8 mouse cellular contexts compared by ENCODE assay signal in the genomic region with DNA sequence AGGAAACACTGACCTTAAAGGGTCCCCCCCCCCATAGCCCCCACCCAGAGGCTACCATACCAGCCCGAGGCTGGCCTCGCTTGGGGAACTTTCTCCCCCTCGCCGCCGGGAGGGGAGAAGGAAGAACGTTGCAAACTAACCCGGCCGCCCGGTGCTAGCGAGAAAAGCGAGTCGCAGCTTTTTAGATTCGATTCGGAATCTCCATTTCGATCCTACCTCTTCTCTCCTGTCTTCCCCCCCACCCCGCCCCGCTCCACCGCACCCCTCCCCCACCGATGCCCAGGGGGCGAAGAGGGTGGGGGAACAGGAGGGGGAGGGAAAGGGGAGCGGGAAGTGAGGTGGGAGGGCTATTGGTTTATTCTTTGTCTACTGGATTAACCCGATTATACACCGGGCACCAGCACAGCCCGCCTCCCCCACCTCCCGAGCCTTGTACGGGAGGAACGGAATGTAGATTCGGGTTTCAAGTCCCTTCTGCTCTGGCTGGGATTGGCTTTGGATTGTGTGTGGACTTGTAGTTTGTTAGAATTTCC. TPM values are rescaled to one million over a fixed set of nuclear protein-coding genes. Genes with fewer than 3 reads are reported as not detected.
DNase-seq lines count a peak whose midpoint lies in the region; ATAC-seq lines count a peak whose summit lies in the region.

No protein-coding gene starts in this region.

- H3K4me3 ChIP-seq in brown adipose tissue, adult 24 weeks (ENCODE audit: insufficient read depth, low read depth, low read length), result peak overlapping the region; percentile 70
- peak overlapping the region; percentile 67 for H3K4me3 ChIP-seq in forebrain, embryonic 15.5 days
- peak overlapping the region; percentile 58 for H3K4me3 ChIP-seq in liver, embryonic 15.5 days (replicated peaks)

- H3K4me1 ChIP-seq in brown adipose tissue, adult 24 weeks (ENCODE audit: control insufficient read depth, insufficient read depth, insufficient read length, low read length), result peaks cover 5% of the 10 kb centered on the region; the same call in 1 of the 2 replicates
- peaks cover 37% of the 10 kb centered on the region for H3K4me1 ChIP-seq in forebrain, embryonic 15.5 days
- H3K4me1 ChIP-seq in liver, embryonic 15.5 days (replicated peaks), result peaks cover 3% of the 10 kb centered on the region; the same call in 1 of the 2 replicates

- H3K27me3 ChIP-seq in forebrain, embryonic 15.5 days, result no peaks in the 10 kb centered on the region
- peaks cover 58% of the 10 kb centered on the region for H3K27me3 ChIP-seq in liver, embryonic 15.5 days

- no peaks in the 10 kb centered on the region for H3K9me3 ChIP-seq in forebrain, embryonic 15.5 days
- H3K9me3 ChIP-seq in liver, embryonic 15.5 days (replicated peaks), result no peaks in the 10 kb centered on the region

- peak overlapping the region; percentile 99 for H3K4me2 ChIP-seq in forebrain, embryonic 15.5 days (replicated peaks)
- peak overlapping the region; percentile 74 for H3K4me2 ChIP-seq in liver, embryonic 15.5 days

- DNase-seq in MN1 (ENCODE audit: low spot score), result peak; percentile 71
- peak; percentile 82 for DNase-seq in heart, postnatal 10 days
- DNase-seq in kidney, postnatal 4 days, result peak; percentile 78 to 88
- DNase-seq in ovary, postnatal 10 days (ENCODE audit: low spot score), result peak; percentile 49
- DNase-seq in yolk sac, embryonic 10.5 days (ENCODE audit: low spot score), result no peak

- peak overlapping the region; percentile 87 for H3K27ac ChIP-seq in brown adipose tissue, adult 24 weeks (replicated peaks; ENCODE audit: low read depth, low read length)
- peak overlapping the region; percentile 96 for H3K27ac ChIP-seq in forebrain, embryonic 15.5 days (replicated peaks)
- H3K27ac ChIP-seq in liver, embryonic 15.5 days (replicated peaks), result peak overlapping the region; percentile 81

- peak overlapping the region; percentile 73 for H3K9ac ChIP-seq in forebrain, embryonic 15.5 days (replicated peaks)
- peak overlapping the region; percentile 39 for H3K9ac ChIP-seq in liver, embryonic 15.5 days

- H3K36me3 ChIP-seq in forebrain, embryonic 15.5 days, result peaks cover 4% of the 10 kb centered on the region; the same call in 1 of the 2 replicates
- H3K36me3 ChIP-seq in liver, embryonic 15.5 days (replicated peaks), result 0 out of 2 replicates have a peak, but pooled peaks cover 8% of the 10 kb centered on the region

- WGBS in forebrain, embryonic 15.5 days, result under 1% methylated on average over 16 of the region's 28 CpGs
- WGBS in liver, embryonic 15.5 days (ENCODE audit: insufficient replicate concordance), result under 1% methylated on average over 18 of the region's 28 CpGs

- ATAC-seq in forebrain, embryonic 15.5 days (replicated peaks), result peak; percentile 66
- peak; percentile 14 for ATAC-seq in liver, embryonic 15.5 days (ENCODE audit: insufficient read depth)

- intact Hi-C loops in heart, postnatal 10 days (cut with DNase I), result loop anchor here (2.0 to 10.0 kb wide), 6 partner anchors 420 to 640 kb away; a partner anchor contains a TSS

RNA-seq across cellular contexts. Expression of a gene that starts 1.0 kb away (rescaled TPM):
- 12.5 and 14.8 TPM in 2 replicates for polyA plus RNA-seq in brown adipose tissue, adult 24 weeks (2012; ENCODE audit: insufficient read depth, insufficient read length, missing spikeins)
- 27.5 and 34.4 TPM in 2 replicates for polyA plus RNA-seq in forebrain, embryonic 15.5 days (2015; fragmentation: Nextera tagmentation; extraction: Ambion mirVana)
- 10 to 100 TPM; 52.3 to 54.4 TPM for total RNA-seq in heart, postnatal 10 days (2021)
- polyA plus RNA-seq in liver, embryonic 15.5 days (2015; fragmentation: Nextera tagmentation; extraction: Ambion mirVana), result 2.6 and 3.2 TPM in 2 replicates
